Mouse (Mus musculus): ENCODE measurements around the gene 1300017J02Rik. TPM values are rescaled to one million over a fixed set of nuclear protein-coding genes. Genes with fewer than 3 reads are reported as not detected.

Gene 1300017J02Rik
- total and polyA plus RNA-seq, 3 experiments: 0.62 to 2.6 TPM; not detected in 1

- no peaks in the 10 kb centered on the region for H3K36me3 ChIP-seq (ENCODE audit: control insufficient read depth in 1 of 2, insufficient read depth in 2 of 2, low read length in 2 of 2)
- no peaks in the 10 kb centered on the region for H3K27me3 ChIP-seq (ENCODE audit: control insufficient read depth in 1 of 2, insufficient read depth in 2 of 2, low read length in 2 of 2)
- no peak within 1 kb of the TSS for H3K9ac ChIP-seq (ENCODE audit: control insufficient read depth, low read depth, low read length, poor library complexity, severe bottlenecking)
- no peak within 1 kb of the TSS for H3K27ac ChIP-seq (ENCODE audit: control insufficient read depth, low read depth, low read length)
- H3K4me1 ChIP-seq (ENCODE audit: control insufficient read depth in 1 of 2, insufficient read depth in 2 of 2, low read length in 2 of 2): 0 out of 4 replicates have a peak, but pooled peaks cover 0 to 3% of the 10 kb centered on the region in 2 experiments
- no peaks in the 10 kb centered on the region for H3K9me3 ChIP-seq (replicated peaks; ENCODE audit: insufficient read depth, low read length)
- H3K79me2 ChIP-seq (ENCODE audit: control insufficient read depth, insufficient read depth, low read length, poor library complexity): no peaks in the 10 kb centered on the region
- DNase-seq (ENCODE audit: low read depth, low spot score): peak; percentile 38
- no peak within 1 kb of the TSS for H3K4me3 ChIP-seq (ENCODE audit: control insufficient read depth in 1 of 2, insufficient read depth in 1 of 2, low read depth in 2 of 2, low read length in 2 of 2)
- no peak for TF ChIP-seq RCOR1 (IDR thresholded peaks at IDR 0.05; ENCODE audit: low read depth, low read length)
- TF ChIP-seq ETS1 (IDR thresholded peaks at IDR 0.05; ENCODE audit: low read depth, low read length): 0 out of 2 replicates have a peak, but pooled peaks have one; percentile 32
Observed at GRCm38 (mm10) chr9:103230151-103230951, 74.5 kb downstream of the 1300017J02Rik start, which contains the start of the genes Gm20425 and Trf. TSS of gene Gm20425 (minus strand) at chr9:103230307. TSS of gene Trf (minus strand) at chr9:103230444.

- DNase-seq (ENCODE audit: low read depth, low spot score): no peak
- TF ChIP-seq POLR2AphosphoS5 (IDR thresholded peaks at IDR 0.05; ENCODE audit: borderline replicate concordance, low read depth, low read length): no peak
- TF ChIP-seq RCOR1 (IDR thresholded peaks at IDR 0.05; ENCODE audit: low read depth, low read length): no peak
- TF ChIP-seq USF1 (IDR thresholded peaks at IDR 0.05; ENCODE audit: low read depth, low read length): no peak
- TF ChIP-seq UBTF (IDR thresholded peaks at IDR 0.05; ENCODE audit: borderline replicate concordance, insufficient read depth, low read depth, low read length): no peak
- no peak for TF ChIP-seq SIN3A (IDR thresholded peaks at IDR 0.05; ENCODE audit: low read length)
- TF ChIP-seq ETS1 (IDR thresholded peaks at IDR 0.05; ENCODE audit: low read depth, low read length): no peak
- TF ChIP-seq ZKSCAN1 (IDR thresholded peaks at IDR 0.05; ENCODE audit: low read depth, low read length): no peak
- TF ChIP-seq KAT2A (conservative IDR thresholded peaks at IDR 0.05; ENCODE audit: low read depth, low read length): no peak
- no peak for TF ChIP-seq SMC3 (IDR thresholded peaks at IDR 0.05; ENCODE audit: low read depth, low read length)
- TF ChIP-seq HCFC1 (IDR thresholded peaks at IDR 0.05; ENCODE audit: low read depth, low read length): no peak
- no peak for TF ChIP-seq GABPA (IDR thresholded peaks at IDR 0.05; ENCODE audit: low read depth, low read length)
- no peak for TF ChIP-seq E2F4 (IDR thresholded peaks at IDR 0.05; ENCODE audit: borderline replicate concordance, low read depth, low read length)
- no peak for TF ChIP-seq POLR2AphosphoS2 (IDR thresholded peaks at IDR 0.05; ENCODE audit: low read length)
- no peak for TF ChIP-seq ZC3H11A (IDR thresholded peaks at IDR 0.05; ENCODE audit: low read depth, low read length)
- TF ChIP-seq EP300 (IDR thresholded peaks at IDR 0.05; ENCODE audit: low read depth in 1 of 2, low read length in 2 of 2): no peak
- TF ChIP-seq RAD21 (IDR thresholded peaks at IDR 0.05; ENCODE audit: low read depth, low read length): no peak
- TF ChIP-seq TAL1 (IDR thresholded peaks at IDR 0.05; ENCODE audit: low read length): no peak
- Histone ChIP-seq H3K9ac (ENCODE audit: control insufficient read depth, low read depth, low read length, poor library complexity, severe bottlenecking) (no peak overlapping the region), H3K79me2 (ENCODE audit: control insufficient read depth, insufficient read depth, low read length, poor library complexity) (no peaks in the 10 kb centered on the region), H3K36me3 (ENCODE audit: control insufficient read depth in 1 of 2, insufficient read depth in 2 of 2, low read length in 2 of 2) (no peaks in the 10 kb centered on the region), H3K9me3 (replicated peaks; ENCODE audit: insufficient read depth, low read length) (no peaks in the 10 kb centered on the region), H3K27me3 (ENCODE audit: control insufficient read depth in 1 of 2, insufficient read depth in 2 of 2, low read length in 2 of 2) (no peaks in the 10 kb centered on the region), H3K27ac (ENCODE audit: control insufficient read depth, low read depth, low read length) (no peak overlapping the region), H3K4me3 (ENCODE audit: control insufficient read depth in 1 of 2, insufficient read depth in 1 of 2, low read depth in 2 of 2, low read length in 2 of 2) (no peak overlapping the region), H3K4me1 (ENCODE audit: control insufficient read depth in 1 of 2, insufficient read depth in 2 of 2, low read length in 2 of 2) (0 out of 4 replicates have a peak, but pooled peaks cover 0 to 3% of the 10 kb centered on the region in 2 experiments)
Observed at GRCm38 (mm10) chr9:103229037-103229867, 75.6 kb downstream of the 1300017J02Rik start.
